Mouse (Mus musculus) intestine, embryonic 16.5 days (tissue): Measurements from ENCODE around the gene 2310034G01Rik. TPM values are rescaled to one million over a fixed set of nuclear protein-coding genes. Genes with fewer than 3 reads are reported as not detected.

ENCODE experiments used
- ATAC-seq: fragments of 200-750 bp; cut with Nextera tagmentation; 2 replicates; pipeline ENCODE4 v1.8.0; 2017; ENCODE audit warnings: moderate TSS enrichment, moderate library complexity
- H3K27ac ChIP-seq: fragments of 300-500 bp; sonication (generic); 2 replicates; pipeline ENCODE4 v1.5.1; 2014; ENCODE audit warnings: mild to moderate bottlenecking, low read length
- H3K27me3 ChIP-seq: fragments of 300-500 bp; sonication (generic); replicated peaks from 2 replicates; pipeline ENCODE4 v1.6.1; 2014; ENCODE audit warnings: low read length, control low read depth, mixed read lengths; ENCODE audit not compliant: control insufficient read depth, insufficient read depth
- H3K36me3 ChIP-seq: fragments of 300-500 bp; sonication (generic); 2 replicates; pipeline ENCODE4 v1.6.1; 2014; ENCODE audit warnings: low read length, control low read depth; ENCODE audit not compliant: control insufficient read depth, insufficient read depth
- H3K4me1 ChIP-seq: fragments of 300-500 bp; sonication (generic); 2 replicates; pipeline ENCODE4 v1.6.1; 2014; ENCODE audit warnings: low read length, control low read depth, mixed read lengths; ENCODE audit not compliant: control insufficient read depth, insufficient read depth
- H3K4me2 ChIP-seq: fragments of 300-500 bp; sonication (generic); 2 replicates; pipeline ENCODE4 v1.6.1; 2014; ENCODE audit warnings: low read depth, low read length, control low read depth
- H3K4me3 ChIP-seq: fragments of 300-500 bp; sonication (generic); 2 replicates; pipeline ENCODE4 v1.5.1; 2014; ENCODE audit warnings: mild to moderate bottlenecking, low read length
- H3K9ac ChIP-seq: fragments of 300-500 bp; sonication (generic); 2 replicates; pipeline ENCODE4 v1.6.1; 2014; ENCODE audit warnings: low read depth, low read length
- H3K9me3 ChIP-seq: fragments of 300-500 bp; sonication (generic); 2 replicates; pipeline ENCODE4 v1.6.1; 2016; ENCODE audit warnings: low read length, control low read depth; ENCODE audit not compliant: control insufficient read depth
- WGBS: fragments of 180-500 bp; shearing (Covaris S2); extraction: QIAGEN DNeasy Blood & Tissue Kit; methylation state at CpG from one replicate; pipeline ENCODE4 v1.1.7; 2014; 5-methylcytosine and 5-hydroxymethylcytosine counted together
- polyA plus RNA-seq: library from polyadenylated mRNA; unstranded; fragments of >200 nt; fragmentation: Nextera tagmentation; extraction: Ambion mirVana; gene quantifications from 2 replicates; pipeline ENCODE4 v1.2.1, GENCODE M21; 2015

The 2310034G01Rik gene
- polyA plus RNA-seq = 1.3 and 1.5 TPM in 2 replicates

- Histone ChIP-seq H3K9me3 (no peaks in the 10 kb centered on the region), H3K36me3 (no peaks in the 10 kb centered on the region), H3K9ac (peak within 1 kb of the TSS; percentile 82), H3K4me3 (peak within 1 kb of the TSS; percentile 67), H3K27me3 (no peaks in the 10 kb centered on the region), H3K4me1 (peaks cover 12% of the 10 kb centered on the region), H3K27ac (peak within 1 kb of the TSS; percentile 8; the same call in 1 of the 2 replicates), H3K4me2 (peak within 1 kb of the TSS; percentile 86)
- WGBS = 56% methylated on average over 10 of the region's 10 CpGs
- ATAC-seq = no peak
Observed at GRCm38 (mm10) chr19:46350168-46350932, at the start of gene 2310034G01Rik. Gene 2310034G01Rik, minus strand, starts transcription at chr19:46350302.

DNA sequence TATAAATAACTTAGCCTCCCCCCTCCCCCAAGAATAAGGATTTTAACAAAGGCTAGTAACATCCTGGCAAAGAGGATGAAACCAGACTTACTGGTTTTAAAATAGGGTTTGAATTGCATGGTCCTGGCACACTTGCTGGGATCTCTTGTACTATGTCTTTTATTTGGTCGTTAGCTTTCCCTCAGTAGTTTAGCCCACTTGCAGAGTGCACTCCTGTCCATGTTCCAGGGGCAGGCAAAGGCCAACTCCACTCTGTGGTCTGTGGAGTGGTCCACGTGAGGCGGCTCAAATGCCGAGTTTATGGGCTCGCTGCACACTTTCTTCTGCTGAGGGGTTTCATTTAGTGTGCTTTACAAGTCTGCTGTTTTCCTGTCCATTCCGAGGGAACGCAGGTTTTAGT is 49.8 kb upstream of the 2310034G01Rik start:
- ATAC-seq = no peak
- H3K27me3 ChIP-seq = no peaks in the 10 kb centered on the region
- H3K27ac ChIP-seq = no peak overlapping the region

DNA sequence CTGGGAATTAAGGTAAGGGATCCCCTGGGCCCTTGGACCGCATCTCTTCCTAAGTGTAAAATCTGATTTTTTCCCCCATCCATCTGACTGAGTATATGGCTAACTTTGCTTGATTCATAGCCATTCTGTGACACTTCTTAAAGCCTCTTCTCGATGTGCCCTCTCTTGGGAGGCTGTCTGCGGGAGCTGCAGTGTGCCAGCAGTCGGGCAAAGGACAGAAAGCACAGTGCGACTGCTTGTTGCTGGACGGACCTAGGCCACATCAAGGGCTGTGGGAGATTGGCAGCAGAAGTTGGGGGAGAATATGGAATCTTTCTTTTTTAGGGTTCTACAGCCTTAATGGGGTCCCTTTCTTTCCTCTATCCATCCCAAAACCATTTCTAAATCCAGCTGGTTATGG is 49.3 kb upstream of the 2310034G01Rik start:
- H3K9ac ChIP-seq = peak overlapping the region; percentile 6; the same call in 1 of the 2 replicates
- no peak overlapping the region for H3K4me2 ChIP-seq
- 86% methylated on average over 6 of the region's 6 CpGs for WGBS
- H3K9me3 ChIP-seq = no peaks in the 10 kb centered on the region
- no peak overlapping the region for H3K27ac ChIP-seq
- H3K27me3 ChIP-seq = no peaks in the 10 kb centered on the region
- H3K36me3 ChIP-seq = peaks cover 12% of the 10 kb centered on the region; the same call in 1 of the 2 replicates
- peaks cover 25% of the 10 kb centered on the region for H3K4me1 ChIP-seq
- no peak overlapping the region for H3K4me3 ChIP-seq
- ATAC-seq = no peak

More for the DNA sequence above, 49.8 kb upstream of the 2310034G01Rik start:
- Histone ChIP-seq H3K4me2 (no peak overlapping the region), H3K9me3 (no peaks in the 10 kb centered on the region), H3K4me3 (no peak overlapping the region), H3K36me3 (peaks cover 12% of the 10 kb centered on the region; the same call in 1 of the 2 replicates), H3K4me1 (peaks cover 22% of the 10 kb centered on the region), H3K9ac (no peak overlapping the region)
- WGBS = 70% methylated on average over 7 of the region's 7 CpGs

DNA sequence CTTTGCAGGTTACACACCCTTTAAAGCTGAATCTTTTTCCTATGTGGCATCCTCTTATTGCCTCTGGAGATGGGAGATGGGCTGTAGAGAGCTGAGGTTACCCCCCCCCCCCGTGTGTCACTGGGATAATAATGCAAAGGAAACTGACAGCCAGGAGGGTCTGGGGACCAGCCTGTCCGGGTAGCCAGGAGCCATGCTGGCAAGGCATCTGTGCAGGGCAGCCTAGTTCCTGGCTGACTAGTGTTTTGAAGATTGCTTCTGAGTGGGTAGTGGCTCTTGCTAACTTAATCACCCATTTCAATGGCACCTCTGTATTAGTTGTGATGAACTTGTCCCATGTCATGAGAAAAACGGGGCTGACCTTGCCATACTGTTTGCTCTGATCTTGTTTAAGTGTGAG is 48.3 kb upstream of the 2310034G01Rik start:
- no peaks in the 10 kb centered on the region for H3K27me3 ChIP-seq
- no peak overlapping the region for H3K27ac ChIP-seq
- WGBS = 40% methylated on average over 3 of the region's 3 CpGs
- H3K36me3 ChIP-seq = peaks cover 6% of the 10 kb centered on the region; the same call in 1 of the 2 replicates
- H3K9ac ChIP-seq = peak overlapping the region; percentile 89
- H3K4me2 ChIP-seq = peak overlapping the region; percentile 81; the same call in 1 of the 2 replicates
- peaks cover 34% of the 10 kb centered on the region for H3K4me1 ChIP-seq
- H3K4me3 ChIP-seq = peak overlapping the region; percentile 95
- no peaks in the 10 kb centered on the region for H3K9me3 ChIP-seq
- ATAC-seq = no peak

DNA sequence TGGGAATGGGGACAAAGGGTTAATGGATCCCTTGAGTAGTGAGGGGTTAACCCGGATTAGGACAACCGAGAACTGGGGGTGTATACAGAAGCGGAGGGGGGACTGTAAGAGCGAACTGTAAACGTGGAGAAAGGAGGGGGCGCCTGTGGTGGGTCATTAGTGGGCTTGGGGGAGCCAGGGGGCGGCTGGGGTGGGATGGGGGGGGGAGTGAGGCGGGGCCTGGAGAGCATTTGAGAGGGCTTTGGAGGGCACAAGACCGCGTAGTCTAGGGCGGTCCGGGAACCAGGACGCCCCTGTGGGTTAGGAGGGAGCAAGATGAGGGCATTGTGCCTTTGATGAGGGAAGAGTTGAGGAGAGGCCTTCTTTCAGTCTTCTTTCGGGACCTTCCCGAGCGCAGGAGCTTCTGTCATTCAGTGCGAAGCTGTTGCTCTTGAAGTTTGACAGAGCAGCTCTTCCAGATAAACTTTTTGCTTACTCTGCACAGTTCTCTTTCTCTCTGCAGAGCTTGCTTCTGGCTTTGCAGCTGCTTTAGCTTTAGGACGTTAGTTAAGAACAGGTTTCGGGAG is 47.4 kb upstream of the 2310034G01Rik start:
- Histone ChIP-seq H3K36me3 (peaks cover 5% of the 10 kb centered on the region; the same call in 1 of the 2 replicates), H3K4me3 (peak overlapping the region; percentile 95), H3K9me3 (no peaks in the 10 kb centered on the region), H3K4me2 (peak overlapping the region; percentile 81), H3K27ac (peak overlapping the region; percentile 88), H3K27me3 (no peaks in the 10 kb centered on the region), H3K4me1 (peaks cover 35% of the 10 kb centered on the region), H3K9ac (peak overlapping the region; percentile 89)
- WGBS = 4% methylated on average over 17 of the region's 19 CpGs
- no peak for ATAC-seq

GRCm38 (mm10) chr19:46396686-46397435 is 46.8 kb upstream of the 2310034G01Rik start, which contains the start of gene Sufu:
Gene Sufu, plus strand, starts transcription at chr19:46396896.
- Histone ChIP-seq H3K9ac (peak within 1 kb of the TSS; percentile 89), H3K27ac (peak within 1 kb of the TSS; percentile 88), H3K4me1 (peaks cover 35% of the 10 kb centered on the region), H3K4me3 (peak within 1 kb of the TSS; percentile 95), H3K27me3 (no peaks in the 10 kb centered on the region), H3K9me3 (no peaks in the 10 kb centered on the region), H3K36me3 (peaks cover 5% of the 10 kb centered on the region; the same call in 1 of the 2 replicates), H3K4me2 (peak within 1 kb of the TSS; percentile 81)
- under 1% methylated on average over 57 of the region's 57 CpGs for WGBS
- ATAC-seq = peak; percentile 88

GRCm38 (mm10) chr19:46396109-46396508 is 46.0 kb upstream of the 2310034G01Rik start:
- Histone ChIP-seq H3K4me1 (peaks cover 35% of the 10 kb centered on the region), H3K9ac (peak overlapping the region; percentile 80; the same call in 1 of the 2 replicates)

DNA sequence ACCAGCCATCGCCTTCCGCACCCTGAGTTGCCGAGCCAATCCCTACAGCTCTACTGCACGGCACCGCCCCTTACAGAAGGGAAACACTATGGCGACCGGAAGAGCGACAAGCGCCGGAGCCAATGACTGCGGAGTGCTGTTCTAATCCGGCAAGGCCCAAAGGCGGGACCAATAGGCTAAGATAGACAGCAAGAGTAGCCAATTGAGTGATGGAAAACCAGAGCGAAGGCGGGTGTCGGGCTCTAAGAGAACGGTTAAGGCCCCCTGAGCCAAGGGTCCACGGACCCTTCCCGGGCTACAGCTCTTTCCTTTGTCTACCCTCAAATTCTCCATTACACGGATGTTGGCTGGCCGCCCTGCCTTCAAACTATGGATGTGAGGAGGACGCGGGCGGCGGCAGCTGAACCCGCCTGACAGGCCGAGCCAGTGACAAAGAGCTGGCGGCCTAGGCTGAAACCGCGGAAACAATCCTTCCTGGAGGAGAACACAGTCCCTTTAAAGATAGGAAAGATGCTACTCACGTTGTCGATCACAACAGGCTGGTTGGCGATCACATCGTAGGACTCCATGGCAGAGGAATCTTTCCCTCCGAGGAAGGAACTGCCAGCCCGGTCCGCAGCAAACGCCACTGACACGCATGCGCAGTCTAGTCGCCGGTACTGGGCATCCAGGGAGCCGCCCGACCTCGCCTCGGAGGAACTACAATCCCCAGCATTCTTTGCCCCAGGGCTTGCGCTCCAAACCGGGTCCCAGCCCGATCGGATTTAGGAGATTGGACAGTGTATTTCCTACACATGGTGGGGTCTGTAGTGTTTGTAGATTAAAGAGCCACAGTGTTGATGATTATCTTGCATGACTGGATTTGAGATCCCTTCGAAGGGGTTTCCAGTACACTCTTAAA is 45.3 kb upstream of the 2310034G01Rik start, which contains the start of gene Actr1a:
Gene Actr1a (minus strand): TSS at position 640 of the 901 bp plus-strand sequence.
- no peaks in the 10 kb centered on the region for H3K36me3 ChIP-seq
- WGBS = under 1% methylated on average over 51 of the region's 51 CpGs
- no peaks in the 10 kb centered on the region for H3K9me3 ChIP-seq
- peaks cover 35% of the 10 kb centered on the region for H3K4me1 ChIP-seq
- H3K9ac ChIP-seq = peak within 1 kb of the TSS; percentile 80
- no peaks in the 10 kb centered on the region for H3K27me3 ChIP-seq
- H3K4me3 ChIP-seq = peak within 1 kb of the TSS; percentile 95
- peak within 1 kb of the TSS; percentile 77 for H3K27ac ChIP-seq
- ATAC-seq = peak; percentile 95
- peak within 1 kb of the TSS; percentile 77 for H3K4me2 ChIP-seq

More at GRCm38 (mm10) chr19:46396109-46396508, 46.0 kb upstream of the 2310034G01Rik start:
- 11% methylated on average over 8 of the region's 8 CpGs for WGBS
- Histone ChIP-seq H3K9me3 (no peaks in the 10 kb centered on the region), H3K27me3 (no peaks in the 10 kb centered on the region), H3K4me3 (peak overlapping the region; percentile 82), H3K4me2 (peak overlapping the region; percentile 77), H3K36me3 (peaks cover 2% of the 10 kb centered on the region; the same call in 1 of the 2 replicates), H3K27ac (no peak overlapping the region)
- ATAC-seq = no peak
